Mouse (Mus musculus): Measurements from ENCODE around the gene Lmbr1. TPM values are rescaled to one million over a fixed set of nuclear protein-coding genes. Genes with fewer than 3 reads are reported as not detected.

Gene Lmbr1
- polyA plus RNA-seq, 1 experiment from 2014 or later: 9.2 TPM

DNA sequence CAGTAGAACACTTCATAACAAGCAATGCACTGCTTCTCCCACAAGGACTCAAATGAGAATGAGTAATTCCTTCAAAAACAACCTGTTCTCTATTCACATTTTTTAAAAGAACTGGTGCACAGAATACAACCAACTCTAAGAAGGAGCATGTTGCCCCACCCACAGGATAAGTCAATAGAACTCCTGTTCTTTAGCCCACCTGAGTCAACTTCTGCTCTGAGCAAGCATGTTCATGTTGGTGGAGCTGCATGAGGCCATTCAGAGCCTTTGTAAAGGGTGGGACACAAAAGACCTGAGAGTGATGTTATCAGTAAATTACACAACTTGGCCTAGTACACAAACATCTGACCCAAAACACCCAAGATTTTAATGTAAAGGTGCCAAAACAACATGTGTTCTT lies 139.8 kb downstream of the Lmbr1 start:
- Histone ChIP-seq H3K9ac (ENCODE audit: low read length) (no peak overlapping the region), H3K9me3 (ENCODE audit: control insufficient read depth, low read length) (no peaks in the 10 kb centered on the region), H3K27me3 (ENCODE audit: control insufficient read depth, insufficient read depth, low read length) (no peaks in the 10 kb centered on the region), H3K4me2 (ENCODE audit: low read depth, severe bottlenecking) (no peak overlapping the region), H3K4me3 (ENCODE audit: low read depth, low read length) (no peak overlapping the region), H3K27ac (replicated peaks; ENCODE audit: low read depth, low read length) (no peak overlapping the region), H3K36me3 (ENCODE audit: control insufficient read depth, insufficient read depth, low read length) (no peaks in the 10 kb centered on the region), H3K4me1 (ENCODE audit: control insufficient read depth, insufficient read depth, low read length) (no peaks in the 10 kb centered on the region)
- ATAC-seq (ENCODE audit: insufficient number of reproducible peaks, low FRiP score, low TSS enrichment, low read depth) (no peak), DNase-seq (ENCODE audit: low spot score) (no peak)

DNA sequence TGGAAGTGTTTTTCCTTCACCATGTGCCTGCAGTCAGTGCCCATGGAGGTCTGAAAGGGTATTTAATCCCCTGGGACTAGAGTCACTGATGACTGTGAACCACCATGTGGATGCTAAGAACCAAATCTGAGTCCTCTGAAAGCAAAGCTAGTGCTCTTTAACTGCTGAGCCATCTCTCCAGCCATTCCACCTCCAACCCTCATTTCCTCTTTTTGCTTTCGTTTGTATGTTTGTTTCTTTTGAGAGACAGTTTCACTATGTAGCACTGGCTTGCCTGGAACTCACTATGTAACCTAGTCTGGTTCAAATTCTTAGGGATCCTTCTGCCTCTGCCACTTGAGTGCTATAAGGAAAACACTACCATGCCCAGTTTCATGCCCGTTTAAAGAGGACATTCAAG lies 147.7 kb downstream of the Lmbr1 start:
- Histone ChIP-seq H3K9me3 (ENCODE audit: control insufficient read depth, low read length) (no peaks in the 10 kb centered on the region), H3K4me3 (ENCODE audit: low read depth, low read length) (no peak overlapping the region), H3K4me2 (ENCODE audit: low read depth, severe bottlenecking) (no peak overlapping the region), H3K9ac (ENCODE audit: low read length) (no peak overlapping the region), H3K27me3 (ENCODE audit: control insufficient read depth, insufficient read depth, low read length) (no peaks in the 10 kb centered on the region), H3K4me1 (ENCODE audit: control insufficient read depth, insufficient read depth, low read length) (no peaks in the 10 kb centered on the region), H3K36me3 (ENCODE audit: control insufficient read depth, insufficient read depth, low read length) (no peaks in the 10 kb centered on the region), H3K27ac (replicated peaks; ENCODE audit: low read depth, low read length) (no peak overlapping the region)
- ATAC-seq (ENCODE audit: insufficient number of reproducible peaks, low FRiP score, low TSS enrichment, low read depth): no peak
- no peak for DNase-seq (ENCODE audit: low spot score)
- WGBS: 80% methylated on average over 2 of the region's 2 CpGs

DNA sequence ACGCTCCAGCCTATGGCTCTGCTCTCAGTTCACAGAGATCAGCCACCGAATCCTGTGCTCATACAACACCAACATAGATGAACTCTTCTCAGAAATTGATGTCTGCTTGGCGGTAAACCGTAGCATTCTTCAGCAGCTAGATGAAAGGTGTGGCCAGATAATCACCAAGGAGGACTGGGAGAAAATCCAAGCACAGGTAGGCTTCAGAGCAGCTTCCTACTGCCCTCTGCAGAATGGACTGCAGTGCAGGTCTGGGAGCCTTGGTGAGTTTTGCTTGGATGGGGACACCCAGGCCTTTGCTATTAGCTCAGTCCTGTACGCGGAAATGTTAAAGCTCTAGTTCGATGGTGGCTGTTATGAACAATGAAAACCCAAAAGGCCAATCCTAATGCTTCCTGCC lies 154.1 kb downstream of the Lmbr1 start:
- WGBS: 94% methylated on average over 7 of the region's 7 CpGs
- no peak for DNase-seq (ENCODE audit: low spot score)
- Histone ChIP-seq H3K4me3 (ENCODE audit: low read depth, low read length) (no peak overlapping the region), H3K4me1 (ENCODE audit: control insufficient read depth, insufficient read depth, low read length) (no peaks in the 10 kb centered on the region), H3K4me2 (ENCODE audit: low read depth, severe bottlenecking) (no peak overlapping the region), H3K36me3 (ENCODE audit: control insufficient read depth, insufficient read depth, low read length) (no peaks in the 10 kb centered on the region), H3K9ac (ENCODE audit: low read length) (no peak overlapping the region), H3K27ac (replicated peaks; ENCODE audit: low read depth, low read length) (no peak overlapping the region), H3K27me3 (ENCODE audit: control insufficient read depth, insufficient read depth, low read length) (no peaks in the 10 kb centered on the region), H3K9me3 (ENCODE audit: control insufficient read depth, low read length) (no peaks in the 10 kb centered on the region)
- ATAC-seq (ENCODE audit: insufficient number of reproducible peaks, low FRiP score, low TSS enrichment, low read depth): no peak

DNA sequence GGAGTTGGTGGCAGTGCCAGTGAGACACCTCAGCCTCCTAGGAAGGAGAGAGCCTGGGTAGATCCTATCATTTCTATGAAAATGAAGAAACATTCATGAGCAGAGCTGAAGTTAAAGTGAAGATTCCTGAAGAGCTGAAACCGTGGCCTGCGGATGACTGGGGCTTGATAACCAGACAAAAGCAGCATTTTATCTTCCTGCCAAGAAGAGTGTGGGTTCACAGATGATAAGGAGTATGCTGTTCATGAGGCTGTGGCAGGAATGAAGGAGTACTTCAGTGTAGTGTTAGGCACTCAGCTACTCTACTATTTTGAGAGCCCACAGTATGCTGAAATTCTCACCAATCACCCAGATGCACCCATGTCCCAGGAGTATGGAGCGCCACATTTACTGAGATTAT lies 160.2 kb downstream of the Lmbr1 start:
- DNase-seq (ENCODE audit: low spot score): no peak
- H3K36me3 ChIP-seq (ENCODE audit: control insufficient read depth, insufficient read depth, low read length): no peaks in the 10 kb centered on the region
- H3K9me3 ChIP-seq (ENCODE audit: control insufficient read depth, low read length): no peaks in the 10 kb centered on the region
- no peaks in the 10 kb centered on the region for H3K27me3 ChIP-seq (ENCODE audit: control insufficient read depth, insufficient read depth, low read length)
- no peak overlapping the region for H3K4me3 ChIP-seq (ENCODE audit: low read depth, low read length)
- no peak overlapping the region for H3K4me2 ChIP-seq (ENCODE audit: low read depth, severe bottlenecking)
- H3K27ac ChIP-seq (replicated peaks; ENCODE audit: low read depth, low read length): no peak overlapping the region
- ATAC-seq (ENCODE audit: insufficient number of reproducible peaks, low FRiP score, low TSS enrichment, low read depth): no peak
- H3K9ac ChIP-seq (ENCODE audit: low read length): no peak overlapping the region
- 89% methylated on average over 3 of the region's 3 CpGs for WGBS
- no peaks in the 10 kb centered on the region for H3K4me1 ChIP-seq (ENCODE audit: control insufficient read depth, insufficient read depth, low read length)

DNA sequence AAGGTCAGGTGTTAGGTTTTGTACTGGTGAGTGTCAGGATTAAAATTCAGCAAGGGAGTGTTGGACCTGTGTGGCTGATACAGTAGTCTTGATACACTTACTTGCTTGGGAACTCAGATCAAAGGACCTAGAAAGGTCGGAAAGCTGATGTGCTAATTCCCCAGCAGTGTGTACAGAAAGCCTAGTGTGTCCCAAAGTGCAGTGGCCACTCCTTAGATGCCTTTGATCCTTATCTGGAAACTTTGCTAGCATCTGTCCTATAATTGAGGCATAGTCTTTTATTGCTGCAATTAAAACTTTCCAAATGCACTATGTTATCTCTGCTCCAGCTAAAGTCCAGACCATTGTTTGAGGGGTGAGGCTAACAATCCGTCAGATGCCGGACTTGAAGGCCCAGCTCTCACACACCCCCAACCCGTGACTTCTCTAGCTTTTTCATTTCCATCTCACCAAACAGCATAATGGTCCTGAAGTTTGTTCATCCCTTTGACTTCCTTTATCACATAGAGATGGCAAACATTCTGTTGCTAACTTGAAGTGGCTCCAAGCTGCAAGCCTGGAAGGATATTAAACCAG lies 166.1 kb downstream of the Lmbr1 start:
- Histone ChIP-seq H3K27ac (replicated peaks; ENCODE audit: low read depth, low read length) (no peak overlapping the region), H3K4me3 (ENCODE audit: low read depth, low read length) (no peak overlapping the region), H3K27me3 (ENCODE audit: control insufficient read depth, insufficient read depth, low read length) (no peaks in the 10 kb centered on the region), H3K36me3 (ENCODE audit: control insufficient read depth, insufficient read depth, low read length) (no peaks in the 10 kb centered on the region), H3K4me1 (ENCODE audit: control insufficient read depth, insufficient read depth, low read length) (no peaks in the 10 kb centered on the region), H3K9me3 (ENCODE audit: control insufficient read depth, low read length) (no peaks in the 10 kb centered on the region), H3K4me2 (ENCODE audit: low read depth, severe bottlenecking) (no peak overlapping the region), H3K9ac (ENCODE audit: low read length) (no peak overlapping the region)
- DNase-seq (ENCODE audit: low spot score) (no peak), ATAC-seq (ENCODE audit: insufficient number of reproducible peaks, low FRiP score, low TSS enrichment, low read depth) (no peak)
- 20% methylated on average over 4 of the region's 4 CpGs for WGBS

DNA sequence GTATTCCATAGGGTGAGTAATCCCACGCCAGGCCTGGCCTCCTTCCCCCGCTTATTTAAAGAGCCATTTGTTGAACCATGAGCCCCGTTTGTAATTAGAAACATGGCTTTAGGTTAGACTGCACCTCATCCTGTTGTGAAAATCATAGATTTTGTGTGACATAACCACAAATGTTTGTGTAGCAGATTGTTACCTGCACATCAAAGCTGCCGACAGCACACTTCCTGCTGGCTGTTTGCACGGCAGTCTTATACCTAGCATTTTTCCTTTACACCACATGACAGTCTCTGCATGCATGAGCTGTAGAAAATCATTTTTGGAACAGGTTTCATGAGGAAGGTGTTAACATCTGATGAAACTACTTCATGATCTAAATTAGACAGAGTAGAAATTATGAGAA lies 172.5 kb downstream of the Lmbr1 start:
- Histone ChIP-seq H3K9ac (ENCODE audit: low read length) (no peak overlapping the region), H3K4me3 (ENCODE audit: low read depth, low read length) (no peak overlapping the region), H3K36me3 (ENCODE audit: control insufficient read depth, insufficient read depth, low read length) (no peaks in the 10 kb centered on the region), H3K4me1 (ENCODE audit: control insufficient read depth, insufficient read depth, low read length) (no peaks in the 10 kb centered on the region), H3K27me3 (ENCODE audit: control insufficient read depth, insufficient read depth, low read length) (no peaks in the 10 kb centered on the region), H3K9me3 (ENCODE audit: control insufficient read depth, low read length) (no peaks in the 10 kb centered on the region), H3K27ac (replicated peaks; ENCODE audit: low read depth, low read length) (no peak overlapping the region), H3K4me2 (ENCODE audit: low read depth, severe bottlenecking) (no peak overlapping the region)
- DNase-seq (ENCODE audit: low spot score) (no peak), ATAC-seq (ENCODE audit: insufficient number of reproducible peaks, low FRiP score, low TSS enrichment, low read depth) (no peak)
- 65% methylated on average over 5 of the region's 5 CpGs for WGBS

DNA sequence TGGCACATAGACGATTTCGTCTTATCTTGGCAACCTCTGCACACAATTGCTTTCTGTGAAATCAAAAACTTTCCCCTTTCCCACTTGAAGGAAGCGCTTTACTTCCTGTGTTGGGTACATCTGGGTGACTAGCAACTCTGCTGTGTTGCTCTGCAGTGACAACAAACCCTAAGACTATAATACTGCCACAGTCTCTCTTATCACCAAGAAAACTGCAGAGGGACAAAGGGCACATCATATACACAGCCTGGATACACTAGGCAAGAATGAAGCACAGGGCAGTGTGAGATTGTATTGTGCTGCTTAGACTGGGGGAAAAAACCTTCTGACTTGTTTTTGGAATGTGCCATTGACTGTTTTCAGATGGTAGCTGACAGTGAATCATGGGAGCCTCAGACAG lies 178.3 kb downstream of the Lmbr1 start:
- H3K4me1 ChIP-seq (ENCODE audit: control insufficient read depth, insufficient read depth, low read length): no peaks in the 10 kb centered on the region

DNA sequence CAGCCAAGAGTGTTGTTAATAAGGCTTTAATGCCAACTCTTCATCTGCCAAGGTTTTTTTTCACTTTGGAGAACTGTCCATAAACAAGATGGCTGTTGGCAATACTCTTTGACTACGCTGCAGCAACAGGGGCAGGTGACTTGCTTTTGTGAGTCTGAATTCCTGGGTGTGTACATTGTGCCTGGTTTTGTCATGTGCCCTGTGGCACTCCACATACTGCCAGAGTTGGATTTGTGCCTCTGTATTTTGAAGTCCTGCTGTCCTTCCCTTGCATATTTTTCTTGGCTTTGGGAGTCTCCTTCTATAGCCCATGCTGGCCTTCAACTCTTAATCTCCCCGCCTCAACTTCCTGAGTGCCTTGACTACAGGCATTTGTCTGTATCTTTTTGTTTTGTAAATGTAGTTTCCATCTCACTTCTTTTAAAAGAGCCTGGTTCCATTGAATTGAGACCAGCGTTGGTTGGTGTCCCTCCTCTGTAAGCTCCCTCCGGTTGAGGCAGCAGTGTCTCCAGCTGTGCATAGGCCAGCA lies 179.2 kb downstream of the Lmbr1 start:
- no peak overlapping the region for H3K4me2 ChIP-seq (ENCODE audit: low read depth, severe bottlenecking)
- H3K27me3 ChIP-seq (ENCODE audit: control insufficient read depth, insufficient read depth, low read length): no peaks in the 10 kb centered on the region
- no peak for ATAC-seq (ENCODE audit: insufficient number of reproducible peaks, low FRiP score, low TSS enrichment, low read depth)
- H3K9me3 ChIP-seq (ENCODE audit: control insufficient read depth, low read length): no peaks in the 10 kb centered on the region
- H3K36me3 ChIP-seq (ENCODE audit: control insufficient read depth, insufficient read depth, low read length): no peaks in the 10 kb centered on the region
- H3K27ac ChIP-seq (replicated peaks; ENCODE audit: low read depth, low read length): no peak overlapping the region
- no peak for DNase-seq (ENCODE audit: low spot score)
- 80% methylated on average over 4 of the region's 4 CpGs for WGBS
- no peaks in the 10 kb centered on the region for H3K4me1 ChIP-seq (ENCODE audit: control insufficient read depth, insufficient read depth, low read length)
- no peak overlapping the region for H3K9ac ChIP-seq (ENCODE audit: low read length)
- no peak overlapping the region for H3K4me3 ChIP-seq (ENCODE audit: low read depth, low read length)

More for the DNA sequence above, 178.3 kb downstream of the Lmbr1 start:
- H3K36me3 ChIP-seq (ENCODE audit: control insufficient read depth, insufficient read depth, low read length): no peaks in the 10 kb centered on the region
- ATAC-seq (ENCODE audit: insufficient number of reproducible peaks, low FRiP score, low TSS enrichment, low read depth) (no peak), DNase-seq (ENCODE audit: low spot score) (no peak)
- no peaks in the 10 kb centered on the region for H3K9me3 ChIP-seq (ENCODE audit: control insufficient read depth, low read length)
- no peak overlapping the region for H3K4me3 ChIP-seq (ENCODE audit: low read depth, low read length)
- no peak overlapping the region for H3K9ac ChIP-seq (ENCODE audit: low read length)
- 82% methylated on average over 3 of the region's 3 CpGs for WGBS
- no peaks in the 10 kb centered on the region for H3K27me3 ChIP-seq (ENCODE audit: control insufficient read depth, insufficient read depth, low read length)
- no peak overlapping the region for H3K27ac ChIP-seq (replicated peaks; ENCODE audit: low read depth, low read length)
- H3K4me2 ChIP-seq (ENCODE audit: low read depth, severe bottlenecking): no peak overlapping the region

DNA sequence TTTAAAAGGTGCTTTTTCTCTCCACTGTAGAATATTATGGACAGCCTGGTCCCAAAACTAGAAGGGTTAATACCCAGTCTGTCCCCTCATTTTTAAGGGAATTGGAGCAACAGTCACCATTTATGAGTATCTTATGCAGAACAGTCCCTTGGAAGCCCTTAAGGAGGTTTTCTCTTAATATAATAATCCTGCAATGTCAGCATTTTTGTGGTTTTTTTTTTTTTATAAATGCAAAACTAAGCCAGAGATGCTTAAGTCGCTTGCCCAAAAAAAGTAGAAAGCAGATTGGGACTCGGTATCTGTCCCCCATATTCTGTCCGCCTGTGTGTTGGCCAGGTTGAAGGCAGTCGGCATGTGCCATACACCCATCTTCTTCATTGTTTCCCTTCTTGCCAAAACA lies 181.0 kb downstream of the Lmbr1 start:
- ATAC-seq (ENCODE audit: insufficient number of reproducible peaks, low FRiP score, low TSS enrichment, low read depth) (no peak), DNase-seq (ENCODE audit: low spot score) (no peak)
- no peak overlapping the region for H3K9ac ChIP-seq (ENCODE audit: low read length)
- 84% methylated on average over 4 of the region's 4 CpGs for WGBS
- H3K27me3 ChIP-seq (ENCODE audit: control insufficient read depth, insufficient read depth, low read length): no peaks in the 10 kb centered on the region
- no peak overlapping the region for H3K27ac ChIP-seq (replicated peaks; ENCODE audit: low read depth, low read length)
- no peaks in the 10 kb centered on the region for H3K9me3 ChIP-seq (ENCODE audit: control insufficient read depth, low read length)
- no peak overlapping the region for H3K4me3 ChIP-seq (ENCODE audit: low read depth, low read length)
- H3K36me3 ChIP-seq (ENCODE audit: control insufficient read depth, insufficient read depth, low read length): no peaks in the 10 kb centered on the region
- H3K4me2 ChIP-seq (ENCODE audit: low read depth, severe bottlenecking): no peak overlapping the region
- H3K4me1 ChIP-seq (ENCODE audit: control insufficient read depth, insufficient read depth, low read length): no peaks in the 10 kb centered on the region

Measured in limb, embryonic 11.5 days (tissue).